Mouse (Mus musculus) forebrain, postnatal 0 days (tissue): Measurements from ENCODE around the gene Smndc1. TPM values are rescaled to one million over a fixed set of nuclear protein-coding genes. Genes with fewer than 3 reads are reported as not detected.
"Not testable (repeated sequence)": the region's sequence is repeated elsewhere in the genome, so short reads cannot be mapped to it uniquely, and the experiment has no call there.

Experiments used
- ATAC-seq: fragments of 200-750 bp; cut with Nextera tagmentation; 2 replicates; pipeline ENCODE4 v1.8.0; 2017; ENCODE audit warnings: mild to moderate bottlenecking, moderate library complexity
- DNase-seq: peaks from one replicate; pipeline ENCODE4 v3.0.0-alpha.2; 2015
- H3K27ac ChIP-seq: fragments of 300-500 bp; sonication (generic); 2 replicates; pipeline ENCODE4 v1.5.1; 2014; ENCODE audit warnings: low read depth, mild to moderate bottlenecking, antibody characterized with exemption, low read length, moderate library complexity, mixed read lengths
- H3K27me3 ChIP-seq: fragments of 300-500 bp; sonication (generic); 2 replicates; pipeline ENCODE4 v1.6.1; 2014; ENCODE audit warnings: mild to moderate bottlenecking, low read length, mixed read lengths; ENCODE audit not compliant: insufficient read depth
- H3K36me3 ChIP-seq: fragments of 300-500 bp; sonication (generic); 2 replicates; pipeline ENCODE4 v1.6.1; 2014; ENCODE audit warnings: mild to moderate bottlenecking, moderate library complexity; ENCODE audit not compliant: insufficient read depth
- H3K4me1 ChIP-seq: fragments of 300-500 bp; sonication (generic); 2 replicates; pipeline ENCODE4 v1.6.1; 2014; ENCODE audit warnings: antibody characterized with exemption; ENCODE audit not compliant: insufficient read depth
- H3K4me2 ChIP-seq: fragments of 300-500 bp; sonication (generic); 2 replicates; pipeline ENCODE4 v1.6.1; 2014; ENCODE audit warnings: low read depth, mild to moderate bottlenecking, moderate library complexity
- H3K4me3 ChIP-seq: fragments of 300-500 bp; sonication (generic); 2 replicates; pipeline ENCODE4 v1.5.1; 2014; ENCODE audit warnings: low read depth, low read length, mixed read lengths
- H3K9ac ChIP-seq: fragments of 300-500 bp; sonication (generic); 2 replicates; pipeline ENCODE4 v1.6.1; 2014; ENCODE audit warnings: mild to moderate bottlenecking
- H3K9me3 ChIP-seq: fragments of 300-500 bp; sonication (generic); 2 replicates; pipeline ENCODE4 v1.6.1; 2016; ENCODE audit warnings: low read length
- CTCF ChIP-seq: sonication (generic); IDR thresholded peaks from 2 replicates; pipeline ENCODE4 v1.5.1; 2016; ENCODE audit warnings: antibody characterized with exemption, control low read depth, low read depth
- WGBS: fragments of 180-500 bp; shearing (Covaris S2); extraction: QIAGEN DNeasy Blood & Tissue Kit; methylation state at CpG from one replicate; pipeline ENCODE4 v1.1.7; 2014; 5-methylcytosine and 5-hydroxymethylcytosine counted together
- polyA plus RNA-seq: library from polyadenylated mRNA; unstranded; fragments of >200 nt; fragmentation: Nextera tagmentation; extraction: Ambion mirVana; gene quantifications from 2 replicates; pipeline ENCODE4 v1.2.1, GENCODE M21; 2015
- total RNA-seq: library from RNA; depleted of rRNA; stranded (reverse); fragments of >200 nt; gene quantifications from 2 replicates; pipeline ENCODE4 v1.2.3, GENCODE M21; 2014

Smndc1 gene
- total and polyA plus RNA-seq, 2 experiments from 2014 or later, result 15.5 to 39.3 TPM

- Histone ChIP-seq H3K4me3 (no peak overlapping the region), H3K36me3 (no peaks in the 10 kb centered on the region), H3K27ac (no peak overlapping the region), H3K4me1 (no peaks in the 10 kb centered on the region), H3K9me3 (no peaks in the 10 kb centered on the region), H3K9ac (no peak overlapping the region), H3K4me2 (no peak overlapping the region), H3K27me3 (no peaks in the 10 kb centered on the region)
- 73% methylated on average over 18 of the region's 18 CpGs for WGBS
- no peak for DNase-seq
- ATAC-seq, result peak; percentile 59; the same call in 1 of the 2 replicates
- no peak for TF ChIP-seq CTCF
These were observed 14.5 kb upstream of the Smndc1 start for GRCm38 (mm10) chr19:53404837-53405356.

- H3K9me3 ChIP-seq, result no peaks in the 10 kb centered on the region
- H3K9ac ChIP-seq, result no peak overlapping the region
- no peaks in the 10 kb centered on the region for H3K27me3 ChIP-seq
- H3K4me2 ChIP-seq, result no peak overlapping the region
- no peaks in the 10 kb centered on the region for H3K36me3 ChIP-seq
- ATAC-seq (peak; percentile 1; the same call in 1 of the 2 replicates), DNase-seq (no peak)
- no peaks in the 10 kb centered on the region for H3K4me1 ChIP-seq
- H3K27ac ChIP-seq, result no peak overlapping the region
- no peak for TF ChIP-seq CTCF
- WGBS, result 91% methylated on average over 10 of the region's 10 CpGs
- no peak overlapping the region for H3K4me3 ChIP-seq
These were observed 13.9 kb upstream of the Smndc1 start for GRCm38 (mm10) chr19:53404219-53404836.

GRCm38 (mm10) chr19:53402741-53403432, 12.5 kb upstream of the Smndc1 start:
- Histone ChIP-seq H3K36me3 (no peaks in the 10 kb centered on the region), H3K4me2 (no peak overlapping the region), H3K27me3 (no peaks in the 10 kb centered on the region), H3K9me3 (no peaks in the 10 kb centered on the region), H3K4me3 (no peak overlapping the region), H3K4me1 (no peaks in the 10 kb centered on the region), H3K27ac (no peak overlapping the region), H3K9ac (no peak overlapping the region)
- 51% methylated on average over 12 of the region's 12 CpGs for WGBS
- DNase-seq (no peak), ATAC-seq (no peak)
- TF ChIP-seq CTCF, result no peak; the same call in 1 of the 2 replicates

- H3K4me1 ChIP-seq, result no peaks in the 10 kb centered on the region
- H3K4me2 ChIP-seq, result no peak overlapping the region
- ATAC-seq (no peak), DNase-seq (no peak)
- 85% methylated on average over 16 of the region's 16 CpGs for WGBS
- no peak overlapping the region for H3K27ac ChIP-seq
- TF ChIP-seq CTCF, result no peak
- H3K4me3 ChIP-seq, result no peak overlapping the region
- no peaks in the 10 kb centered on the region for H3K36me3 ChIP-seq
- no peaks in the 10 kb centered on the region for H3K27me3 ChIP-seq
- H3K9ac ChIP-seq, result no peak overlapping the region
- H3K9me3 ChIP-seq, result no peaks in the 10 kb centered on the region
These were observed 10.1 kb upstream of the Smndc1 start for GRCm38 (mm10) chr19:53400332-53401110.

GRCm38 (mm10) chr19:53399213-53399612, 8.8 kb upstream of the Smndc1 start:
- Histone ChIP-seq H3K4me1 (no peaks in the 10 kb centered on the region), H3K27ac (no peak overlapping the region), H3K4me2 (no peak overlapping the region), H3K36me3 (no peaks in the 10 kb centered on the region), H3K4me3 (no peak overlapping the region), H3K9me3 (no peaks in the 10 kb centered on the region), H3K9ac (no peak overlapping the region), H3K27me3 (no peaks in the 10 kb centered on the region)
- 87% methylated on average over 4 of the region's 4 CpGs for WGBS
- no peak for TF ChIP-seq CTCF
- ATAC-seq (no peak), DNase-seq (no peak)

GRCm38 (mm10) chr19:53397451-53398233, 7.3 kb upstream of the Smndc1 start:
- Histone ChIP-seq H3K9ac (no peak overlapping the region), H3K4me2 (no peak overlapping the region), H3K4me3 (no peak overlapping the region), H3K4me1 (no peaks in the 10 kb centered on the region), H3K36me3 (no peaks in the 10 kb centered on the region), H3K27me3 (no peaks in the 10 kb centered on the region), H3K9me3 (no peaks in the 10 kb centered on the region), H3K27ac (no peak overlapping the region)
- DNase-seq (no peak), ATAC-seq (no peak)
- WGBS, result 84% methylated on average over 12 of the region's 12 CpGs
- TF ChIP-seq CTCF, result no peak

- H3K4me2 ChIP-seq, H3K4me1 ChIP-seq, H3K9me3 ChIP-seq, H3K36me3 ChIP-seq, H3K27ac ChIP-seq, H3K27me3 ChIP-seq, H3K4me3 ChIP-seq, H3K9ac ChIP-seq, DNase-seq, ATAC-seq: not testable (repeated sequence)
- WGBS, result 48% methylated on average over 5 of the region's 5 CpGs
These were observed 5.4 kb upstream of the Smndc1 start for GRCm38 (mm10) chr19:53395805-53396204.

- 71% methylated on average over 3 of the region's 3 CpGs for WGBS
These were observed 4.6 kb upstream of the Smndc1 start for GRCm38 (mm10) chr19:53394956-53395355.

More at GRCm38 (mm10) chr19:53394956-53395355, 4.6 kb upstream of the Smndc1 start:
- not testable (repeated sequence) for H3K27ac ChIP-seq, H3K4me3 ChIP-seq, ATAC-seq, H3K36me3 ChIP-seq, H3K9ac ChIP-seq, H3K4me2 ChIP-seq, DNase-seq, H3K9me3 ChIP-seq, H3K27me3 ChIP-seq, H3K4me1 ChIP-seq
